Mouse (Mus musculus): ENCODE data around the gene Dph2.

GRCm38 (mm10) chr4:117918762-117919161 lies 26.9 kb upstream of the Dph2 start:
- no peak for TF ChIP-seq CTCF (IDR thresholded peaks at IDR 0.05; ENCODE audit: low read depth)
- TF ChIP-seq EP300 (IDR thresholded peaks at IDR 0.05; ENCODE audit: low read depth), result no peak
